Mouse (Mus musculus) small intestine, adult 2 months (tissue): ENCODE measurements around the gene Rab37. TPM values are rescaled to one million over a fixed set of nuclear protein-coding genes. Genes with fewer than 3 reads are reported as not detected.
A peak's percentile ranks its signal among the peaks of the same experiment; 100 is the strongest.

Experiments
- H3K27ac ChIP-seq: fragments of 200-500 bp; 2 replicates; pipeline ENCODE4 v1.5.1; 2012; ENCODE audit warnings: low read depth, low read length, control low read depth, inconsistent platforms; ENCODE audit not compliant: insufficient read depth
- H3K27me3 ChIP-seq: fragments of 200-500 bp; 2 replicates; pipeline ENCODE4 v1.6.1; 2012; ENCODE audit warnings: mild to moderate bottlenecking, moderate library complexity, low read length, inconsistent platforms; ENCODE audit not compliant: control insufficient read depth, insufficient read depth
- H3K36me3 ChIP-seq: fragments of 200-500 bp; 2 replicates; pipeline ENCODE4 v1.6.1; 2012; ENCODE audit warnings: mild to moderate bottlenecking, low read length, control low read depth, inconsistent platforms; ENCODE audit not compliant: control insufficient read depth, insufficient read depth
- H3K4me1 ChIP-seq: fragments of 200-500 bp; 2 replicates; pipeline ENCODE4 v1.6.1; 2012; ENCODE audit warnings: low read length, inconsistent platforms, mixed read lengths; ENCODE audit not compliant: control insufficient read depth, insufficient read depth, insufficient read length
- H3K4me3 ChIP-seq: fragments of 200-500 bp; 2 replicates; pipeline ENCODE4 v1.5.1; 2012; ENCODE audit warnings: low read depth, mild to moderate bottlenecking, control low read depth, inconsistent platforms, low read length, moderate library complexity
- CTCF ChIP-seq: fragments of 200-500 bp; IDR thresholded peaks from 2 replicates; pipeline ENCODE4 v1.5.1; 2012; ENCODE audit warnings: low read depth, mild to moderate bottlenecking, control low read depth, inconsistent platforms, low read length, moderate library complexity, mixed read lengths; ENCODE audit not compliant: insufficient replicate concordance, insufficient read length; ENCODE audit errors: extremely low read depth
- POLR2A ChIP-seq: fragments of 200-500 bp; IDR thresholded peaks from 2 replicates; pipeline ENCODE4 v1.6.1; 2012; ENCODE audit warnings: low read depth, mild to moderate bottlenecking, control low read depth, inconsistent platforms, low read length, moderate library complexity
- WGBS: fragments of 180-500 bp; shearing (Covaris S2); methylation state at CpG from one replicate; pipeline ENCODE4 v1.1.7; 2018; 5-methylcytosine and 5-hydroxymethylcytosine counted together
- polyA plus RNA-seq: library from polyadenylated mRNA; depleted of rRNA; stranded (reverse); fragments of >200 nt; gene quantifications from 2 replicates; pipeline ENCODE4 v1.2.3, GENCODE M21; 2012

Gene Rab37
- polyA plus RNA-seq, 1 experiment, result 2.2 TPM

DNA sequence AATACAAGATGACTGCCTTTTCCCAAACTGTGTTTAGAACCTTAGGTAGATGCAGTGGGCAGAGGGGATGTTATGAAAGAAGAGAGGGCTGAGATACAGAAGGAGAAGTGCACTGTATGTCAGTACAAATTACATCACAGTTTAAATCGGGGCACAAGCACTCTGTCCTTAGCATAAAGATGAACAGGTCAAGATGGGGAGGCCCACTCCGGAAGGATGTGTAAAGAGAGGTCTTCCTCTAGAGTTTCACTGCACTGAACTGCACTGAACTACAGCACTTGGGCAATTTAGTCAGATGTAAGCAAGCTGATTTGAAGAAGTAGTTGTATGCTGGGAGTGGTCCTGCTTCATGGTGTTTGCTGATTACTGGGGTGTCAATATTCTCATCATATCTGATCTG, 31.4 kb upstream of the Rab37 start:
- 62% methylated on average over 2 of the region's 2 CpGs for WGBS
- H3K4me1 ChIP-seq, result no peaks in the 10 kb centered on the region
- H3K27me3 ChIP-seq, result no peaks in the 10 kb centered on the region
- no peak overlapping the region for H3K4me3 ChIP-seq
- TF ChIP-seq POLR2A, result no peak
- TF ChIP-seq CTCF, result no peak
- no peak overlapping the region for H3K27ac ChIP-seq
- H3K36me3 ChIP-seq, result no peaks in the 10 kb centered on the region

DNA sequence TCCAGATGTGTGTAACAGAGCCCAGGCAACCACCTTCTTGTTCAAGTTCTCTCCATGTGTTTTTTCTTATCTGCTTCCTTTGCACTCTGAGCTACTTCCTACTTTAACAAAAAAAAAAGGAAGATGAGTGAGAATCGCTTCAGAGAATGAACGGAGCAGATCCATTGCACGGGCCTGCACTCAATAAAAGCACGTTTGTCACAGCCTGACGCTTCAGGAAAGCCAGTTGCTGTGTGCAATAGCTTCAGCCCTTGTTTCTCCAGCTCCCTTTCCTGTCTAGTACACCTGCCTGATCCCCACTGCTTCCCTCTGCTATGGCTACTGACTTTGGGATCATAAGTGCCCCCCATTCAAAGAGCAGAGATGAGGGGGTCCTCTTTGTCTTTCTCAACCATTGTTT, 29.2 kb upstream of the Rab37 start, which contains the start of gene Cd300e:
Cd300e (minus strand) TSS at position 101 of the 400 bp plus-strand sequence.
- 42% methylated on average over 5 of the region's 5 CpGs for WGBS
- Histone ChIP-seq H3K4me1 (no peaks in the 10 kb centered on the region), H3K4me3 (no peak within 1 kb of the TSS), H3K27ac (no peak within 1 kb of the TSS), H3K27me3 (no peaks in the 10 kb centered on the region), H3K36me3 (no peaks in the 10 kb centered on the region)
- TF ChIP-seq CTCF (no peak), POLR2A (no peak)

GRCm38 (mm10) chr11:115066768-115067167, 24.5 kb upstream of the Rab37 start:
- Histone ChIP-seq H3K4me3 (no peak overlapping the region), H3K36me3 (no peaks in the 10 kb centered on the region), H3K27me3 (0 out of 2 replicates have a peak, but pooled peaks cover 5% of the 10 kb centered on the region), H3K27ac (no peak overlapping the region), H3K4me1 (peaks cover 4% of the 10 kb centered on the region; the same call in 1 of the 2 replicates)
- no peak for TF ChIP-seq CTCF
- no peak for TF ChIP-seq POLR2A
- WGBS, result 52% methylated on average over 6 of the region's 6 CpGs

DNA sequence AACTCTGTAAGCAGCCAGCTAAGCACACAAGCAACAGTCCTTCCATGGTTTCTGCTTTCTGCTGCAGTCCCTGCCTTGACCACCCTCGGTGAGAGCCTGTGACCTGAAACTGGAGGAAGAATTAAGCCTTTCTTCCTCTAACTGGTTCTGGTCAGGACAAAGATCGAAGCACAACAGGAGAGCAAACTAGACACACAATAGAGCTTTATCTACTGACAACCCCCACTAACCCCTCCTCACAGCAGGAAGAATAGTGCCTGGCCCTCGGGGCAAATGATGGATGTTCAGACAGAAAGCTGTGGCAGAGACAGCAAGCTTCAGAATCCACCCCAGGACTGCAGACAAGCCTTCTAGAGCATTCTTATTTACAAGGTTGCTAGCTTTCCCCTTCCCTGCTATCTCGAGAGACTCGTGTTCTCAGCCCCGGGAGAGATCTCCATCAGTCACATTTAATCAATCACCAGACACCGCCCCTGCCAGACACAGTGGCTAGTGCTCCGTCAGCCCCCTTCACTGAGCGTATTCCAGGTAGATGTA, 20.1 kb upstream of the Rab37 start:
- WGBS, result 9% methylated on average over 9 of the region's 9 CpGs

GRCm38 (mm10) chr11:115071631-115072294, 19.5 kb upstream of the Rab37 start:
- 16% methylated on average over 14 of the region's 14 CpGs for WGBS
- H3K27me3 ChIP-seq, result 0 out of 2 replicates have a peak, but pooled peaks cover 5% of the 10 kb centered on the region
- no peaks in the 10 kb centered on the region for H3K36me3 ChIP-seq
- TF ChIP-seq POLR2A (no peak), CTCF (no peak)
- H3K4me3 ChIP-seq, result no peak overlapping the region
- H3K27ac ChIP-seq, result peak overlapping the region; percentile 8; the same call in 1 of the 2 replicates
- H3K4me1 ChIP-seq, result peaks cover 7% of the 10 kb centered on the region

More for the DNA sequence above, 20.1 kb upstream of the Rab37 start:
- Histone ChIP-seq H3K4me3 (no peak overlapping the region), H3K27ac (no peak overlapping the region), H3K4me1 (peaks cover 7% of the 10 kb centered on the region), H3K36me3 (no peaks in the 10 kb centered on the region), H3K27me3 (0 out of 2 replicates have a peak, but pooled peaks cover 5% of the 10 kb centered on the region)
- no peak for TF ChIP-seq POLR2A
- no peak for TF ChIP-seq CTCF

- H3K4me3 ChIP-seq, result no peak overlapping the region
- H3K4me1 ChIP-seq, result peaks cover 7% of the 10 kb centered on the region
- no peaks in the 10 kb centered on the region for H3K36me3 ChIP-seq
- H3K27ac ChIP-seq, result no peak overlapping the region
- TF ChIP-seq CTCF (no peak), POLR2A (no peak)
- H3K27me3 ChIP-seq, result 0 out of 2 replicates have a peak, but pooled peaks cover 5% of the 10 kb centered on the region
- WGBS, result 77% methylated on average over 5 of the region's 5 CpGs
Measured at GRCm38 (mm10) chr11:115073002-115073401, 18.2 kb upstream of the Rab37 start.

DNA sequence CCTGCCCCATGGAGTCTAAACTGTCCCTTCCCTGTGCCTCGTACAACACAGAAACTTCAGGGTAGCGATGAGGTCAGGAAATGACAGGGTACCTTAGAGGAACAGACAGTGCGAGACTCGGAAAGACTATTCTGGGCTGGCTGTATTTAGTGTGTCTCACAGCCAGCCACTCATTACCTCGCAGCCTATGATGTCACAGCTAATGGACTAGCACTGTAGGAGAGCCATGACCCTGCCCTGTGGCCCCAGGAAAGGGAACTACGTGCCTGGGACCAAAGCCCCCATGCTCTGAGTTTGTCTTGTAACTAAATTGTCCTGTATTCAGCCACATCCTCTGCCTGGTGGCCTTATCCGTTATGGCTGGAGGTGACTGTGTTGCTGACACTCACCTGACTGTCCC, 15.8 kb upstream of the Rab37 start:
- no peak overlapping the region for H3K27ac ChIP-seq

More for the DNA sequence above, 15.8 kb upstream of the Rab37 start:
- 48% methylated on average over 7 of the region's 7 CpGs for WGBS
- peaks cover 7% of the 10 kb centered on the region for H3K4me1 ChIP-seq
- H3K27me3 ChIP-seq, result 0 out of 2 replicates have a peak, but pooled peaks cover 5% of the 10 kb centered on the region
- no peak for TF ChIP-seq POLR2A
- TF ChIP-seq CTCF, result no peak
- H3K36me3 ChIP-seq, result no peaks in the 10 kb centered on the region
- H3K4me3 ChIP-seq, result no peak overlapping the region
